Mouse (Mus musculus) embryonic stem cell, embryonic (primary cell): Measurements from ENCODE around the gene Prkn.
"Not testable (repeated sequence)": the region's sequence is repeated elsewhere in the genome, so short reads cannot be mapped to it uniquely, and the experiment has no call there.

Experiments
- CTCF ChIA-PET, 4 experiments: fragments of 300-600 bp in 2 of 4; fragments of 350-600 bp in 2 of 4; sonication (Branson Sonifier 250); formaldehyde crosslinking; loops; one replicate each; lab custom pipeline; 2022; ENCODE audit warnings: inconsistent platforms in 2 of 4; lab: Charles Lee
- POLR2A ChIA-PET, 4 experiments: fragments of 300-600 bp in 2 of 4; fragments of 350-600 bp in 2 of 4; sonication (Branson Sonifier 250); formaldehyde crosslinking; loops; one replicate each; lab custom pipeline; 2022; ENCODE audit warnings: antibody characterized with exemption in 4 of 4, inconsistent platforms in 1 of 4; lab: Charles Lee

Prkn gene

GRCm38 (mm10) chr17:11990386-11991087 lies 1150.4 kb downstream of the Prkn start:
- CTCF ChIA-PET = no interaction called here
- POLR2A ChIA-PET = no interaction called here

DNA sequence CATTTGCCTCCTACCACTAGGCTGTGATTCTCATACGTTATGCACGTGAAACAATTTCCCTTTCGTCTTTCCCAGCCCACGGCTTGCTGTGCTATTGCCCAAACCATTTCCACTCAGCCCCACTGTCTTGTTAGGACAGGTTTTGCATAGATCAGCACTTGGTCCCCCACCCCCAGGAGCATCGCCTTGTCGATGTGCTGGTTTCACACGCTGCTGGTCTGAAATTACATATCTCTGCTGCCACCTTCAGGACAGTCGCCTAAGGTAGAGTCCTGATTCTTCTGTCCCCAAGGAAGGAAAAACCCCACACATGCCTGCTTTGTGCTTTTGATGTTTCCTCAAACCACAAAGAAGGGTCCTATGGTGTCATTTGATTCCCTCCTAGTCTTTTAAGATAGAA lies 1153.1 kb downstream of the Prkn start:
- ChIA-PET CTCF (interaction anchor here in 3 of 4 experiments (0.7 to 1.2 kb wide), 4 partner anchors 11 to 1492 kb away, joined by 3 to 5 read pairs (median 3); no protein-coding TSS in a partner anchor), POLR2A (interaction anchor here in 1 of 4 experiments (1.1 kb wide), 1 partner anchor 40 kb away, joined by 3 read pairs; no protein-coding TSS in a partner anchor)

GRCm38 (mm10) chr17:11994252-11994651 lies 1154.1 kb downstream of the Prkn start:
- ChIA-PET POLR2A (interaction anchor here in 1 of 4 experiments (1.1 kb wide), 1 partner anchor 41 kb away, joined by 3 read pairs; no protein-coding TSS in a partner anchor), CTCF (interaction anchor here in 1 of 4 experiments (1.2 kb wide), 1 partner anchor 76 kb away, joined by 3 read pairs; no protein-coding TSS in a partner anchor)

- CTCF ChIA-PET, POLR2A ChIA-PET: not testable (repeated sequence)
Observed at GRCm38 (mm10) chr17:11994754-11995153, 1154.6 kb downstream of the Prkn start.

DNA sequence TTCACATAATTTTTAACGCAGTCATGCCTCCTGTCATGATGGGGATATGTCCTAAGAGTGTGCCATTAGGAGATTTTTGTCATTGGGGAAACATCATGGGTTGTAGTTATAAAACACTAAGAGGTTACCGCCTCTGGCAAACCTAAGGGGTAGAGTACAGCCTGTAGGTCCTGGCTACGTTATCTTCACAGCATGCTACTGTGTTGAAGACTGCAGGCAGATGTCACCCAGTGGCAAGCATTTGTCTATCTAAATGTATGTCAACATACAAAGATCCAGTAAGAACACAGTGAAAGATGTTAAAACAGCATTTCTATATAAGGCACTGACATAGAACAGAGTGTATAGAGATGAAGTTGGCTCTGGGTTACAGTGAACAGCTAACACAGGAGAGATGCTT lies 1155.3 kb downstream of the Prkn start:
- CTCF ChIA-PET = no interaction called here
- POLR2A ChIA-PET = no interaction called here

GRCm38 (mm10) chr17:11996311-11996710 lies 1156.1 kb downstream of the Prkn start:
- ChIA-PET CTCF (no interaction called here), POLR2A (no interaction called here)

- ChIA-PET CTCF (interaction anchor here in 2 of 4 experiments (0.6 to 0.9 kb wide), 3 partner anchors 12 to 810 kb away, joined by 3 to 6 read pairs (median 5); no protein-coding TSS in a partner anchor), POLR2A (no interaction called here)
Observed at GRCm38 (mm10) chr17:12000285-12000684, 1160.1 kb downstream of the Prkn start.

DNA sequence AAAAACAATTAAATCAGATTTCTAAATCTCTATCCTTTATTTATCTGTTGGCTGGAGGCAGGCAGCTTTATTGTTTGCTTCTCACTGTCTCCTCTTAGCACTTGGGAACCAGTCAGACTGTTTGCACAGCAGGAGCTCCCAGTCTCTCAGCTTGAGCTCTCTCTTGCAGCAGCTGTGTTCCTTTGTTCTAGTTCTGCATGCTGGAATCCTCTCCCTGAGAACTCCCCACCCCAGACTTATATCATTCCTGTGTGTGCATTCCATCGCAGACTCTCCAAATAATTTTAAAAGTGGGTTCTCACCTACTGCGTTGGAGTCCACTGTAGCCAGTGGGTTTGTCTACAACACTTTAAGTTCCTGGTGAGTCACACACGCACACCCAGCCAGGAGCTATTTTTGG lies 1181.1 kb downstream of the Prkn start:
- CTCF ChIA-PET = interaction anchor here in 3 of 4 experiments (0.5 to 1.2 kb wide), 4 partner anchors 9 to 18 kb away, joined by 3 to 4 read pairs (median 3); no protein-coding TSS in a partner anchor
- POLR2A ChIA-PET = interaction anchor here in 1 of 4 experiments (1.5 kb wide), 1 partner anchor 11 kb away, joined by 4 read pairs; no protein-coding TSS in a partner anchor

GRCm38 (mm10) chr17:12029362-12029761 lies 1189.2 kb downstream of the Prkn start:
- ChIA-PET POLR2A (interaction anchor here in 1 of 4 experiments (0.5 kb wide), 1 partner anchor 19 kb away, joined by 3 read pairs; no protein-coding TSS in a partner anchor), CTCF (interaction anchor here in 3 of 4 experiments (0.6 to 2.1 kb wide), 5 partner anchors 10 to 505 kb away, joined by 3 to 5 read pairs (median 4); no protein-coding TSS in a partner anchor)

GRCm38 (mm10) chr17:12029921-12030461 lies 1189.8 kb downstream of the Prkn start:
- CTCF ChIA-PET = interaction anchor here (0.5 to 2.1 kb wide), 11 partner anchors 8 to 781 kb away, joined by 3 to 14 read pairs (median 4); no protein-coding TSS in a partner anchor
- POLR2A ChIA-PET = interaction anchor here in 1 of 4 experiments (0.5 to 2.0 kb wide), 3 partner anchors 10 to 182 kb away, joined by 3 to 5 read pairs (median 4); no protein-coding TSS in a partner anchor

GRCm38 (mm10) chr17:12030556-12031160 lies 1190.5 kb downstream of the Prkn start:
- POLR2A ChIA-PET = interaction anchor here in 1 of 4 experiments (1.0 to 2.0 kb wide), 4 partner anchors 10 to 337 kb away, joined by 3 to 5 read pairs (median 4); no protein-coding TSS in a partner anchor

GRCm38 (mm10) chr17:12031203-12031942 lies 1191.2 kb downstream of the Prkn start:
- ChIA-PET CTCF (interaction anchor here (0.5 to 2.0 kb wide), 35 partner anchors 9 to 1660 kb away, joined by 3 to 7 read pairs (median 3); no protein-coding TSS in a partner anchor), POLR2A (interaction anchor here in 1 of 4 experiments (0.6 to 2.0 kb wide), 4 partner anchors 81 to 336 kb away, joined by 3 to 5 read pairs (median 4); no protein-coding TSS in a partner anchor)

More at GRCm38 (mm10) chr17:12030556-12031160, 1190.5 kb downstream of the Prkn start:
- CTCF ChIA-PET = interaction anchor here (0.5 to 2.0 kb wide), 25 partner anchors 9 to 1659 kb away, joined by 3 to 7 read pairs (median 3); no protein-coding TSS in a partner anchor

DNA sequence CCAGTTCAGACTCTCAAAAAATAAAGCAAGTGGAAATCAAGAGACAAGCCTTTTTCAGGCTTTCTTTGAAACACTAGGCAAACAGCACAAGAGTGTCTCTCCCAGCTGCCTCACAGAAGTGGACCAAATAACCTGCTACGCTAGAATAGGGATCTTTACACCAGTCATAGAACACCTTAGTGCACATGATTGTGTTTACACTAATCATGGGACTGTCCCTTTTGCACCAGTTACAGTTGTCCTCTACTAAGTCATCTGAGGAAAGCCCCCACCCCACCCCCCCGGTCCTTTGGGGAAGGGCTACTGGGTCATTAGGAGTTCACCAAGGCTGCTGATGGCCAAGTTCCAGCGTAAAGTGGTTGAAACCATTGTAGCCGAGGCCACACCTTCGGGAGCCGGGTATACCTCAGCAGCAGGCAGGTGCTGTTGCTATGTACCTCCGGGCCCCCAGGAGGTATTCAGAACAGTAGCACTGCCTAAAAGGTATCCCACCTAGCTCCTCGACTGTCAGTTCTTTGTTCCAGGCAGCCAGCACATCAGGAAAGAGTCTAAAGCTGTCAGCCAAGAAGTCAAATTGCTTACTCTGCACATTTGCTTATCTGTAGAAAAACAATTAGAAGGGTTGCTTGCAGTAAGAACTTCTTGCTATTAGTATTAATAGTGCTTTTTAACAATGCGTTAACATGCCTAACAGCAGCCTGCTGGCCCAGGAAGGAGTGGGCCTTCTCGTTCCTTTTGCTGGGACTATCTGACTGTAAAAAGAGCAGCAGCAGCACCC lies 1192.0 kb downstream of the Prkn start:
- ChIA-PET CTCF (interaction anchor here (0.6 to 1.7 kb wide), 13 partner anchors 11 to 552 kb away, joined by 3 to 6 read pairs (median 4); no protein-coding TSS in a partner anchor), POLR2A (interaction anchor here in 2 of 4 experiments (0.6 to 1.3 kb wide), 2 partner anchors 87 to 335 kb away, joined by 5 to 12 read pairs; partner anchors contain the start of gene Agpat4 (in 1 of the 2))

DNA sequence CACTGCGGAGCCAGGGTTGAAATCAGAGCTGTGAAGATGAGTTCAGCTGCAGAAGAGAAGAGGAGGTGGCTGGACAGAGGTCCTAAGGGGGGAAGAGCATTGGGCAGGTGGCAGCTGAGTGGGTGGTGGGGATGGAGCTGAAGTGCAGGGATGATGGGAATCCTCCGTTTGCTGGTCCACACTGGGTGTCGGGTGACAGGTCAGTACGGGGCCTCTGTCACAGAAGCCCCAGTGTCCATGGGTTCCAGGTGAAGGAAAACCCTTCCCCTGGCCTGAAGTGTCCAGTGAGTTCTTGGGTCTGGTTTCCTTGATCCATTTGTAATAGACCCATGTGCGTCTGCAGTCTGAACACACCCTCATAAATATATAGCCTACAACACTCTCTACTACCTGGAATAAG lies 1195.2 kb downstream of the Prkn start:
- POLR2A ChIA-PET = no interaction called here

DNA sequence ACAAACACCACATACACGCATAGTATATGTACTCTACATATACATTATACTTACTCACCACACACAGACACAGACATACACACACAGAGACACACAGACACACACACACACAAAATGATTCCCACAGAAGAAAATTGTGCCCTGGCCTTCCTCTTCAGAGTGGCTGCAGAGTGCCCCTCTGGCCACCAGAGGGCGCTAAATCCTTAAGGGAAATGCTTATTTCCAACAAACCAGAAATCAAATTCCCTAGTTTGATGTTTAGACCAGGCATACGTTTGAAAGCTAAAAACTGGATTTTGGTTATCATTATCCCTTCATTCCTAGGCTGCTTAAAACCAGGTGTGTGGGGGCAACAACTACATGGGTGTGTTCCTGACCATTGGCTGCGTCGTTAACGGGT lies 1196.0 kb downstream of the Prkn start:
- POLR2A ChIA-PET = interaction anchor here in 2 of 4 experiments (0.5 to 1.4 kb wide), 5 partner anchors 10 to 412 kb away, joined by 3 to 5 read pairs (median 3); no protein-coding TSS in a partner anchor

More for the DNA sequence above, 1195.2 kb downstream of the Prkn start:
- CTCF ChIA-PET = interaction anchor here in 1 of 4 experiments (0.7 kb wide), 1 partner anchor 332 kb away, joined by 4 read pairs; no protein-coding TSS in a partner anchor

GRCm38 (mm10) chr17:12037065-12037464 lies 1196.9 kb downstream of the Prkn start:
- POLR2A ChIA-PET = interaction anchor here in 2 of 4 experiments (0.7 to 1.4 kb wide), 4 partner anchors 9 to 184 kb away, joined by 3 to 5 read pairs (median 4); no protein-coding TSS in a partner anchor
- CTCF ChIA-PET = interaction anchor here in 3 of 4 experiments (0.6 to 2.2 kb wide), 13 partner anchors 67 to 770 kb away, joined by 3 to 14 read pairs (median 3); no protein-coding TSS in a partner anchor

More for the DNA sequence above, 1196.0 kb downstream of the Prkn start:
- CTCF ChIA-PET = interaction anchor here (0.6 to 2.2 kb wide), 18 partner anchors 8 to 1988 kb away, joined by 3 to 14 read pairs (median 3); no protein-coding TSS in a partner anchor
